Mouse (Mus musculus) gastrocnemius, adult 18-20 months (tissue): ENCODE data around the gene Ncoa3. TPM values are rescaled to one million over a fixed set of nuclear protein-coding genes. Genes with fewer than 3 reads are reported as not detected.

ENCODE experiments used
- DNase-seq: peaks from one replicate; pipeline ENCODE4 v3.0.0; 2021; ENCODE audit warnings: low spot score
- total RNA-seq, 2 experiments: library from RNA; stranded (reverse); gene quantifications; 2 replicates each; pipeline ENCODE4 v1.2.3; 2021

The Ncoa3 gene
- total RNA-seq, 2 experiments from 2014 or later = 14.6 to 20.4 TPM

DNA sequence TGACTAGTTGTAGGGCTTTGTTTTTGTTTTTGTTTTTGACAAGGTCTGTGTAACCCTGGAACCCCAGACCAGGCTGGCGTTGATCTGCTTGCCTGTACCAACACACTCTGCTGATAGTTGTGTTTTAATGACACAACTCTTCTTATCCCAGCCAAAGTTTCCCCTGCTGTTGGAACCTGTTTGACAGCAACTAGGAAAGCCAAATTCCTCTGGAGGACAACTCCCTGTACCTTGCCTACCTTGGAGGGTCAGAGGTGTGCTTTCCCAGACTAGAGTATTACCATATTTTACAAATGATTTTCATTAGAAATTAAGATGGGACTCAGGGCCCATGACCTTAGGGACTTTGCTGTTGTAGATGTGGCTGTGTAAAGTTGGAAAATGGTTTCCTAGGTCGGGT is 9.3 kb downstream of the Ncoa3 start:
- DNase-seq = no peak

DNA sequence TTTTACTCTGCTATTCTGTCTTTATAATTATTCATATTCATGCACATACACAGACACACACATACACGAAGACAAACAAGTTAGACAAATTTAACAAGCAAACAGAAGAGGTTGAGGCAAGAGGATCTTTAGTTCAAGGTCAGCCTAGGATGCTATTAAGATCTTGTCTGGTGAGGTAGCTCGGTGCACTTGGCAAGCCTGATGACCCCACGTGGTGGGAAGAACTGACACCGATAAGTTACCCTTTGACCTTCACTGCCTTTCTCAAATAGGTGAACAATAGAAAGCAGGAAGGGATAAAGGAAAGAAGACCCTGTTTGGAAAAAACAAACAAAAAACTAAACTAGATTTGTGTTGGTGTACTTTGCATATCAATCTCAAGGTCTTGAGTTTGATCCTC is 10.0 kb downstream of the Ncoa3 start:
- no peak for DNase-seq

GRCm38 (mm10) chr2:166003004-166003403 is 10.6 kb downstream of the Ncoa3 start:
- peak; percentile 32 for DNase-seq

- no peak for DNase-seq
Measured at GRCm38 (mm10) chr2:166007046-166007445, 14.6 kb downstream of the Ncoa3 start.

DNA sequence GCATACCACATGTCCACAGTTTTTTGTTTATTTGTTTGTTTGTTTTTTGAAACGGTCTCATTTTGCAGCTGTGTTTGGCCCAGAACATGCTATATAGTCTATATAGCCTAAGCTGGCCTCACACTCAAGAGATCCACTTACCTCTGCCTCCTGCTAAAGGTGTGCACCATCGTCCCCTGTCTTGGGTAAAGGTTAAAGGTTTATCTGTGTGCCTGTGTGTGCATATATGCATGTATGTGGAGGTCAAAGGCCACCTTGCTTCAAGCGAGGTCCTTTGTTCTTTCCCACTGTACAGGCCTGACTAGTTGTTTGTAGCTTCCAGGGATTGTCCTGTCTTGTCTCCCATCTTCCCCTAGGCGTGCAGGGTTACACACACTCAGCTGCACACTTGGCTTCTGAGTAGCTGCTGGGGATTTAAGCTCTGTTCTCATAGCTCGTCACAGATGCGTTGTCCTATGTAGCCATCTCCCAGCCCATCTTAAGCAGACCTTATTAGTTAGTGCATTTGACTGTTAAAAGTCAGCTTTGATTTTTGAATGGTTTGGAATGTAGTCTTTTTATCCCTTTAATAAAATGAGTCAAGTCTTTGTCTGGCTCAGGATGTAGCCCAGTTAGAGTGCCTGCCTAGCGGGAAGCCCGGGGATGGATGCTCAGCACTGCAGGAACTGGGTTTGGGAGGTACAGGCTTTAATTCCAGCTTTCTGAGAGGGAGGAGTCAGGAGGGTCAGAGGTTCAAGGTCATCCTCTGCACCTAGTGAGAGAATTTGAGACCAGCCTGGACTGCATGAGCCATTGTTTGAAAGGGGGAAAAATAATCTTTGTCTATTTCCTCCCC is 16.3 kb downstream of the Ncoa3 start:
- DNase-seq = no peak

GRCm38 (mm10) chr2:166009393-166009947 is 17.0 kb downstream of the Ncoa3 start:
- peak; percentile 63 for DNase-seq

DNA sequence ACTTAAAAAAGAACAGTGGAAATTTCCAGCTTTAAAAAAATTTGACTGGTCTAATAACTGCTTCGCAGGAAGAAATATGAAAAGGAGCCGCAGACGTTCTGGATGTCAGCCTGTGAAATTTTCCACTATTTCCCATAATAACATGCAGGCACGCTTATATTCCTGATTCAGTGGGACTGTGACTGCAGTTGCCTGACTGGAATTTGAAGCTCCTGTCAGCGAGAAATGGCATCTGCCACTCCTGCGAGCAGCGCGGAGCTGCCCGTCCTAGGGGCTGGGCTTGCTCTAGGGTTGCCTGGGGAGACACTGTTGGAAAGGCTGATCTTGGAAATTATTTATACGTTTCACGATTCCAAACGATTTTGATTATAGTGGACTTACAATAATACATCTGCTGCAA is 17.9 kb downstream of the Ncoa3 start:
- peak; percentile 30 for DNase-seq

- DNase-seq = no peak
Measured at GRCm38 (mm10) chr2:166011422-166011821, 19.0 kb downstream of the Ncoa3 start.

- no peak for DNase-seq
Measured at GRCm38 (mm10) chr2:166012145-166012544, 19.7 kb downstream of the Ncoa3 start.

- no peak for DNase-seq
Measured at GRCm38 (mm10) chr2:166018769-166019168, 26.3 kb downstream of the Ncoa3 start.

DNA sequence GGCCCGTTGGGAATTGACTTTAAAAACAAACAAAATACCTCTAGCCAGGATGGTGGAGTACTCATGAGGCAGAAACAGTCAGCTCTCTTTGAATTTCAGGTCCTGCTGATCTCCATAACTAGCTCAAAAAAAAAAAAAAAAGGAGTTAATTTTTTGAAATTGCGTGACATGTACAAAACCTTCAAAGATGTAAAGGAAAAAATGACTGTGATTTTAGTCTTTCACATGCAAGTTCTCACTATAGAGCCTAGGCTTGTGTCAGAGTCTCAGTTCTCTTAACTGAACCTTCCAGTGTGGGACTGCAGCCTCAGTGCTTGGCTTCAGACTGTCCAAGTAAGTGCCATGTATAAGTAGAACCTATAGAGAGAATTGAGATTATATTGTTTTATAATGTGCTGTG is 27.6 kb downstream of the Ncoa3 start:
- no peak for DNase-seq

- peak; percentile 36 for DNase-seq
Measured at GRCm38 (mm10) chr2:166021073-166021610, 28.7 kb downstream of the Ncoa3 start.

- DNase-seq = no peak
Measured at GRCm38 (mm10) chr2:166021642-166022041, 29.2 kb downstream of the Ncoa3 start.

- DNase-seq = no peak
Measured at GRCm38 (mm10) chr2:166022327-166022726, 29.9 kb downstream of the Ncoa3 start.

DNA sequence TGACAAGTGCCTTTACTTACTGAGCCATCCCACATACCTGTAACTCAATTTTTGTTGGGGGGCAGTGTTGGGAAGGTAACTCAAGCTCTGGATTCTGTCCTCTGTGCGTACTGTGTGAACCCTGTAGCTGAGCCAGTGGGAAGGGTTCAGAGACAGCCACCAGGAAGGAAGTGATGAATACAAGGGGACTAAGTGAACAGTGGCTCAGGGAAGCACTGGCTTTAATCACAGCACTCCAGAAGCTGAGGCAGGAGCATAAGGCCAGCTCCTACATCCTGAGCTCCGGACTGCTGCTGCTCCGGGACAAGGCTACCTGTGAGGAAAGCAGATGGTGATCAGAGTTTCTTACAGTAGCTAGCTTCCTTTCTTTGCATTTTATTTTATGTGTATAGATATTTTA is 31.6 kb downstream of the Ncoa3 start:
- DNase-seq = no peak

- no peak for DNase-seq
Measured at GRCm38 (mm10) chr2:166024621-166025020, 32.2 kb downstream of the Ncoa3 start.

DNA sequence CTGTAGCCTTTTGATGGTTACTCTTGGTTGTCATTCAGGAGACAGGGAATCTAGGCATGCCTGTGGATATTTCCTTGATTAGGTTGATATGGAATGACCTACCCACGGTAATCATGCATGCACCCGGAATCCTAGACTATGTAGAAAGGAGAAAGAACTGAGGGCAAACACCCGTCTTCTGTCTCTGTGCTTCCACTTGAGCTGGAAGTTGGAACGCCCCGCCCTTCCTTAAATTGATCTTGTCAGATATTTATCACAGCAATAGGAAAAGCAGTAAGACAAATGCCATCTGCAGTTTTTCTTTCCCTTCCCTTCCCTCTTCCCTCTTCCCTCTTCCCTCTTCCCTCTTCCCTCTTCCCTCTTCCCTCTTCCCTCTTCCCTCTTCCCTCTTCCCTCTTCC is 33.5 kb downstream of the Ncoa3 start:
- no peak for DNase-seq

DNA sequence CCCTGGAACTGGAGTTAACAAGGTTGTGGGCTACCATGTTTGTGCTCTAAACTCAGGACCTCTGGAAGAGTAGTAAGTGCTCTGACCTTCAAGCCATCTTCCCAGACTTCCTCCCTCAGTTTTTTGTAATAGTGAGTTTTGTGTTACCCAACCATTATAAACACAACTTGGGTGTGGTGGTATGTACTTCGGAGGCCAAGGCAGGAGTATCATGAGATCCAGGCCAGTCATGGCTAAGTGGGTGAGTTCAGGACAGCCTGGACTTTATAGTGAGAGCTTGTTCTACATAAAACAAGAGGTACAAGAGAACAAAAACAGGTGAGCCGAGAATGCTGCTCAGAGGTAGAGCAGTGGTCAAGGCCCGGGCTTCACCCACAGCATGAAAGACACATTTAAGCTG is 35.4 kb downstream of the Ncoa3 start:
- DNase-seq = no peak

DNA sequence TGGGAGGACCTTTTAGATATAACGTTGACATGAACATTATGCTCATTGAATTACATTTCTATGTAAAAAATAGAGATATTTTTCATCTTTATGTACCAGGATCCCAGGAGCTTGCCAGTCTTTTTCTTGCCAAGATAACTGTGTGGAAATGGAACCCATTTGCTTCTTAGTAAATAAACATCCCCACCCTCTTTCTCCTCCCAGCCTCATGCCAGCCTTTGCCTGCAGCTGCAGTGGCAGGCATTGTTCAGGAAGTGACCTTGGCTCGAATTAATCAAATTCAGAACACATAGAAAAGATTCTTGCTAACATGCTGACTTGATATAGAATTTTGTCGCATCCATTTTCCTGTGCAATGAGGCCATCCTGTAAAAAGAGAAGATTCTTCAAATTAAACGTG is 36.8 kb downstream of the Ncoa3 start:
- no peak for DNase-seq

DNA sequence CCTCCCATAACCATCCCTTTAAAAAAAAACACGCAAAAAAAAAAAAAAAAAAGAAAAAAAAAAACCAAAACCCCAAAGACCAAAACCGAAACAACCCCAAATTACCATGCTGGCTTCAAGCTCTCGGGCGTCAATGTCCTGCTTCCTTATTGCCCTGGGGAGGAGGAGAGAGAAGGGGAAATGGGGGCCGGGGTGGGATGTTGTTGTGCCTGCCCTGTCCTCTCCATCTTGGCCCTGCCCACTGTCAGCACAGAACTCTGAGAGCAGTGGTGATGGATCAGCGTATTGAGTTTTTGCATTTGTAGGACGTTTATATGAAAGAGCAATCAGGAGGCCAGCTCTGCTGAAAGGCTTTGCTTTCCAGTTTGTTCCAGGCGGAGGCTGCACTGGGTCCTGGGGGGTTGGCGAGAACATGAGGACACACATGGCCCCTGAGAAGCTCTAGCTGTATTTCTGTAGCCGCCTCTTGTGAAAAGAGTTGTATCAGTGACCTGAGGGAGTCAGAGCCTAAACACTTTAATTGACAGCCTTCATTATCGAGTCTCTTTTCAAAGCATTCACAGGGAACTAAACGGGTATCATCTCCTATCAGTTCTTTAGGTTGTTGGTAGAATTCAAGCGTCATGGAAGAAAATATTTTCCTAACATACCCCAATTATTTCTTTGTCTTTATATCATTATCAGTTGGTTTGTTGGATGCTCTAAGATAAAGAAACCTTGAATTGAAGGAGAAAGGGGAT is 38.0 kb downstream of the Ncoa3 start:
- DNase-seq = peak; percentile 25

DNA sequence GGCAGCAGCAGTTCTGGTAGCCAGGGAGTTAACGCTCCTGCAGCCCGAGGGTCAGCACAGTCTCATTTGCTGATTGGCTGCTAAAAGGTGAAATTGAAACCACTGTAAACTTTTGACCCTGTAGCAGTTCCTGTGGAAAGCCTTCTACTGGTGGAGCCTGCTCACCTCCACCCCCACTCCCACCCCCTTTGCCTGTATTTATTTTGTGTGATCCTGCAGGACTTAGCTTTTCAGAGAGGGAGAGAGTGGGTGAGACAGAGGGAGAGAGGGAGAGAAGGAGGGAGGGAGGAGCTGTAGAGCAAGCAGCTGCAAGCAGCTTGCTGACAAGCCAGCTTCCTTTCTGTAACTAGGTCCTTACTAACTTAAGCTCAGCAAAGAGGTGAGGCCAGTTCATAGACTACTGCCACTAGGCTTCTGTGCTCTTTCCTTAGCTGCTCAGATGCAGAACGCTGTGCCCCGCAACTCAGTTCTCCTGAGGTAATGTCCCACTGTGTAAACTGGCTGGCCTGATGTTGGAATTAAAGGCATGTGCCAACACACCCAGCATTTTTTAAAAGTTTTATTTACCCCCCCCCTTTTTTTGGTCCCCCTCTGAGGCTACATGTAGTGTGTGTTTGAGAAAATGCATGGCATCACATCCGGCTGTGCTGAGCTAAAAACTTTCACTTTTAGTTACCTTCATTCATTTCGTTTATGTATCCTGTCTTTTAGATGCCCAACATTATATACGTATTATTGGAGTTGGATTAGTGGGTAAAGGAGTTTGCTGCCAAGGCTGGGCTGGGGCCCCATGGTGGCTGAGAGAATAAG is 38.9 kb downstream of the Ncoa3 start:
- peak; percentile 64 for DNase-seq
